Mouse (Mus musculus) brown adipose tissue, adult 24 weeks (tissue): ENCODE data around the gene Ccr10. TPM values are rescaled to one million over a fixed set of nuclear protein-coding genes. Genes with fewer than 3 reads are reported as not detected.

ENCODE experiments used
- H3K27ac ChIP-seq: fragments of 200-500 bp; replicated peaks from 2 replicates; pipeline ENCODE4 v1.5.1; 2012; ENCODE audit warnings: low read depth, mild to moderate bottlenecking, low read length
- H3K4me1 ChIP-seq: fragments of 200-500 bp; 2 replicates; pipeline ENCODE4 v1.6.1; 2012; ENCODE audit warnings: low read length, mixed read lengths; ENCODE audit not compliant: control insufficient read depth, insufficient read depth, insufficient read length
- H3K4me3 ChIP-seq: fragments of 200-500 bp; 2 replicates; pipeline ENCODE4 v1.5.1; 2012; ENCODE audit warnings: low read depth, mild to moderate bottlenecking, low read length, moderate library complexity; ENCODE audit not compliant: insufficient read depth
- polyA plus RNA-seq: library from polyadenylated mRNA; stranded (reverse); fragments of >200 nt; gene quantifications from 2 replicates; pipeline ENCODE4 v1.2.4, GENCODE M21; 2012; ENCODE audit not compliant: missing spikeins, insufficient read depth, insufficient read length

Ccr10 gene
- polyA plus RNA-seq, 1 experiment = 1.2 TPM

DNA sequence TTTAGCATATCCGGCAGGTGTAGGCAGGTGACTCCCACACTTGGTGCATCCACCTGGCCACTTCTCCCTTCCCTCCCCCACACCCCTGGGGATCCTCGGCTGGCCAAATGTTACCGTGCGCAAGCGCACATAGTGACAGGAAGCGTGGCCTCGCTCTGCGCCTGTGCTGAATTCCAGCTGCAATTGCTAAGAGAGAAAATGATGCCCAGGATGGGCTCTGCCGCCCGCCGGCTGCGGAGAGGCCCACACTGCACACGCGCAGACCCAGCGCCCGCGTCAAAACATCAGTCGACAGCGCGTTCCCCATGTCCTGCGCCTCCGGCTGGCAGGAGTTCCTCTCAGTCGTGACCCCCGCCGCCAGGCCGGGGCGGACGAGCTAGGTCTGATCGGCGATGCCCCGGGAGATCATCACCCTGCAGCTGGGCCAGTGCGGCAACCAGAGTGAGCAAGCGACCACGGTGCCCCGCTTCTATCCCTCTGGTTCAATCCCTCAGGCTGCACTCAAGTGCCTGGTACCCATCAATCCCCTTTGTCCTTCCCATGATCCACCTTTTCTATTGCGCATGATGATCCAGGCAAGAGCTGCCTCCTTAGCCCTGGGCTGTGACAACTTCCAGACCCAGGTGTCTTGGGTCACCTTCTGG, 19.4 kb downstream of the Ccr10 start, which contains the start of gene Tubg2:
TSS of gene Tubg2 (plus strand) at position 180 of the 644 bp plus-strand sequence.
- Histone ChIP-seq H3K27ac (no peak within 1 kb of the TSS), H3K4me1 (peaks cover 4% of the 10 kb centered on the region; the same call in 1 of the 2 replicates), H3K4me3 (peak within 1 kb of the TSS; percentile 59)

DNA sequence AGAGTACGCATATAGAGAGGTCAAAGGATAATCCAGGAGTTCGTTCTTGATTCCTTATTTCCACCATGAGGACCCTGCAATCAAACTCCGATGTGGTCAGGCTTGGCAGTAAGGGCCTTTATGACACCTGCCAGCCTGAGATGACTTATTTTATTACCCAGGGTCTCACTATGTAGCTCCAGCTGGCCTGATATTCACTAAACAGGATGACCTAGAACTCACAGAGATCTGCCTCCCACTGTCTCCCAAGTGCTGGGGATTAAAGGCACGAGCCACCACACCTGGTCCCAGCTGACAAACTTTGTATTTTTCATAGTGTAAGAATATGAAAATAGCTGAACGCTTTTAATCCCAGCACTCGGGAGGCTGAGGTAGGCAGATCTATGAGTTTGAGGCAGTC, 20.1 kb downstream of the Ccr10 start:
- H3K27ac ChIP-seq = no peak overlapping the region
- no peak overlapping the region for H3K4me3 ChIP-seq
- H3K4me1 ChIP-seq = peaks cover 4% of the 10 kb centered on the region; the same call in 1 of the 2 replicates

DNA sequence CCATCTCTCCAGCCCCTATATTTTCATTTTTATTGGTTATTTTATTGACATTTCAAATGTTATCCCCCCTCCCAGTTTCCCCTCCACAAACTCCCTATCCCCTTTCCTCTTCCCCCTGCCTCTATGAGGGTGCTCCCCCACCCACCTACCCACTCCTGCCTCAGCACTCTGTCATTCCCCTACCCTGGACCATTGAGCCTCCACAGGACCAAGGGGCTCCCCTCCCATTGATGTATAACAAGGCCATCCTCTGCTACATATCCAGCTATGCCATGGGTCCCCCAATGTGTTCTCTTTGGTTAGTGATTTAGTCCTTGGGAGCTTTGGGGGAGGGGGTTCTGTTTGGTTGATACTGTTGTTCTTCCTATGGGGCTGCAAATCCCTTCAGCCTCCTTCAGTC, 20.6 kb downstream of the Ccr10 start:
- peaks cover 4% of the 10 kb centered on the region; the same call in 1 of the 2 replicates for H3K4me1 ChIP-seq
- no peak overlapping the region for H3K27ac ChIP-seq
- no peak overlapping the region for H3K4me3 ChIP-seq

DNA sequence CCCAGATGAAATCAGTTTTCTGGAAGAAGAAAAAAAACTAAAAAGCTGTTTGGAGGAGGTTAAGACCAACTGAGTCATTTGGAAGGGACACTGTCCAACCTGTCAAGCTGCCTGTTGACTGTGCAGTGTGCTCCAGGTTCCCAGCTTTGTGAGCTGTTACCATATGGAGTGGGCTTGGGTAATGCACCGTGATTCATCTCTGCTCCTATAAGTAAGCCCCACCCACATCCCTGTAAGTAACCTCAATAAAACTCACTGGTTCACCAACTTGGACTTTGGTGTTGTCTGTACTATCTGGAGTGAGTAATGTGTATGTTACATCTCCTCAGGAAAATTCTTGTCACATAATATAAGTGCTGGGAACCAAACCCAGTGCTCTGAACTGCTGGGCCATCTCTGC, 22.4 kb downstream of the Ccr10 start:
- no peak overlapping the region for H3K27ac ChIP-seq
- H3K4me1 ChIP-seq = peaks cover 4% of the 10 kb centered on the region; the same call in 1 of the 2 replicates
- H3K4me3 ChIP-seq = no peak overlapping the region

DNA sequence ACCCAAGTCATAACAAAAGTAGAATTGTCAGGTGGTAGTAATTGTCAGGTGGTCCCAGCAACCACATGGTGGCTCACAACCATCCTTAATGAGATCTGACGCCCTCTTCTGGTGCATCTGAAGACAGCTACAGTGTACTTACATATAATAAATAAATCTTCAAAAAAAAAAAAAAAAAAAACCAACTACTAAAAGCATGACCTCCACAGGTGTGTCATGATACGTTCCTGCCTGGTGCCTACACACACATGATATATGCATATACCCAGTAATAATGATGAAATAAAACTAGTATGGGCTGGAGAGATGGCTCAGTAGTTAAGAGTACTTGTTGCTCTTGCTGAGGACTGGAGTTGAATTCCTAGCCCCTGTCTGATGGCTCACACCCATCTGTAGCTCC, 24.2 kb downstream of the Ccr10 start:
- Histone ChIP-seq H3K27ac (no peak overlapping the region), H3K4me1 (peaks cover 1% of the 10 kb centered on the region; the same call in 1 of the 2 replicates), H3K4me3 (no peak overlapping the region)

- Histone ChIP-seq H3K27ac (no peak overlapping the region; the same call in 1 of the 2 replicates), H3K4me3 (no peak overlapping the region), H3K4me1 (no peaks in the 10 kb centered on the region)
Measured at GRCm38 (mm10) chr11:101149178-101150105, 25.8 kb downstream of the Ccr10 start.

GRCm38 (mm10) chr11:101148751-101149150, 26.5 kb downstream of the Ccr10 start:
- Histone ChIP-seq H3K4me3 (no peak overlapping the region), H3K4me1 (peaks cover 2% of the 10 kb centered on the region; the same call in 1 of the 2 replicates), H3K27ac (no peak overlapping the region)

GRCm38 (mm10) chr11:101146377-101146776, 28.9 kb downstream of the Ccr10 start:
- H3K4me1 ChIP-seq = peaks cover 6% of the 10 kb centered on the region; the same call in 1 of the 2 replicates
- H3K4me3 ChIP-seq = no peak overlapping the region
- no peak overlapping the region for H3K27ac ChIP-seq

- Histone ChIP-seq H3K4me3 (peak overlapping the region; percentile 41), H3K27ac (no peak overlapping the region), H3K4me1 (peaks cover 6% of the 10 kb centered on the region; the same call in 1 of the 2 replicates)
Measured at GRCm38 (mm10) chr11:101143338-101144225, 31.7 kb downstream of the Ccr10 start.

DNA sequence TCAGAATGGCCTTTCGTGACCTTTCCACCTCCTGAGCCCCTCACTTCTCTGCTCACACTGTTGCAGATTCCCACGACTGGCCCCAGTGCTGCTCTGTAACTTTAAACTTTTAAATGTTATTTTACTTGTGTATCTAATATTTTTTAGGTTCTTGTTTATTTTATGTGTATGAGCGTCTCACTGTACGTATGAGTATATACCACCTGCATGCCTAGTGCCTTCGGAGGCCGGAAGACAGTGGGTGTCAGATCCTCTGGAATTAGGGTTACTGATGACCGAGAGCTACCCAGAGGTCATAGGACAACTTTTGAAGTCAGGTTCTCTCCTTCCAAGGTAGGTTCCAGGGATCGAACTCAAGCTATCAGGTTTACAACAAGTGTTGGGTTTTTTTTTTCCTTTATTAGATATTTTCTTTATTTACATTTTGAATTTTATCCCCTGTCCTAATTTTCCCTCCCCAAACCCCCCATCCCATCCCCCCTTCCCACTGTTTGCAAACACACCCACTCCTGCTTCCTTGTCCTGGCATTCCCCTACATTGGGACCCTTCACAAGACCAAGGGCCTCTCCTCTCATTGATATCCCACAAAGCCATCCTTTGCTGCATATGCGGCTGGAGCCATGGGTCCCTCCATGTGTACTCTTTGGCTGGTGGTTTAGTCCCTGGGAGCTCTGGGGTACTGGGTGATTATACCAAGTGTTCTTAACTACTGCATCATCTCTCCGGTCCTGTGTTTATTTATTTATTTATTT, 32.9 kb downstream of the Ccr10 start:
- Histone ChIP-seq H3K27ac (no peak overlapping the region), H3K4me3 (no peak overlapping the region), H3K4me1 (peaks cover 6% of the 10 kb centered on the region; the same call in 1 of the 2 replicates)

DNA sequence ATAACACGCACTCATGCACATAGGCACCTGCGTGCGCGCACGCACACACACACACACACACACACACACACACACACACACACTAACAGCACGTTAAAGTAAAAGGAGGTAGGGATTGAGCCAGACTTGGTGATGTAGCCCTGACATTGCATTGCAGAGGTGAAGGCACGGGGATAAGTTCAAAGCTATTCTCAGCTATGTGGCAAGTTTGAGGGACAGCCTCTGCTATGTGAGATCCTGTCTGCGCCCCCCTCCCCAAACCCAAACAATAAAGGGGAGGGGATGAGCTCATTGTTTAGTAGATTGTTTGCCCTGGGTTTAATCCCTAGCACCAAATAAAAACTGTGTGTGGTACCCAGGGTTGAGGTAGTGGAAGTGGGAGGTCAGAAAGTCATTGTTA, 34.2 kb downstream of the Ccr10 start:
- Histone ChIP-seq H3K4me3 (no peak overlapping the region), H3K27ac (no peak overlapping the region), H3K4me1 (peaks cover 6% of the 10 kb centered on the region; the same call in 1 of the 2 replicates)

DNA sequence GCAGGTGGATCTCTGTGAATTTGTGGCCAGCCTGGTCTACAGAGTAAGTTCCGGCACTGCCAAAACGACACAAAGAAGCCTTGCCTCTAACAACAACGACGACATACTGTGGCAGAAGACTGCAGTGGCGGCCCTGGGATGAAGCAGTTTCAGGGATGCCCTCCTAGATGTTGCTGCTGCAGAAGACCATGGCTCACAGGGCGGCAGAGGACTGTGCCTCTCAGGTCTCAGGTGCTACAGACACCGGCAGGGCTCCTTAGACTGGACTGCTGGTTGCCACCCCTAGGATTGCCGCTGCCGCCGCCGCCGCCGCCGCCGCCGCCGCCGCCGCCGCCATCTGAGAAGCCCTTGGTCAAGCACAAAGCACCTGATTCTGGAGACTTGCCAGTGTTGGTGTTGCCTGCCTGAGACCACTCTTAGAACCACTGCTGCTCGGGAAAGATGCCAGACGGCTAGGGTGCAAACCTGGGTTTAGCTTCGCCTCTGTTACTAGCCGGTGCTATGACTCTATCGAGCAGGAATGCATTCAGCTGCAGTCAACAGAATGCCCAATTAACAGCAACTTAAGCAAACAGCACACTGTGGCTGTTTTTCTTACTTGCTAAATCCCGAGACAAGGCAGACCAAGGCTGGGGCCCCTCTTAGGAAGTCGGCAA, 35.0 kb downstream of the Ccr10 start:
- H3K4me3 ChIP-seq = peak overlapping the region; percentile 47
- H3K4me1 ChIP-seq = peaks cover 6% of the 10 kb centered on the region; the same call in 1 of the 2 replicates
- no peak overlapping the region for H3K27ac ChIP-seq

- Histone ChIP-seq H3K4me1 (peaks cover 8% of the 10 kb centered on the region; the same call in 1 of the 2 replicates), H3K4me3 (peak overlapping the region; percentile 11; the same call in 1 of the 2 replicates), H3K27ac (no peak overlapping the region)
Measured at GRCm38 (mm10) chr11:101138536-101139181, 36.6 kb downstream of the Ccr10 start.
